Mouse (Mus musculus) heart, embryonic 11.5 days (tissue): ENCODE results near the gene Kirrel3. TPM values are rescaled to one million over a fixed set of nuclear protein-coding genes. Genes with fewer than 3 reads are reported as not detected.

Experiments used
- ATAC-seq: fragments of 200-750 bp; cut with Nextera tagmentation; replicated peaks from 2 replicates; pipeline ENCODE4 v1.8.0; 2017; ENCODE audit warnings: moderate library complexity; ENCODE audit not compliant: insufficient number of reproducible peaks, low FRiP score, low TSS enrichment
- H3K27ac ChIP-seq: fragments of 300-500 bp; sonication (generic); 2 replicates; pipeline ENCODE4 v1.5.1; 2014; ENCODE audit warnings: mild to moderate bottlenecking, low read depth, low read length
- H3K27me3 ChIP-seq: fragments of 300-500 bp; sonication (generic); 2 replicates; pipeline ENCODE4 v1.6.1; 2014; ENCODE audit warnings: mild to moderate bottlenecking, low read length, mixed read lengths; ENCODE audit not compliant: control insufficient read depth, insufficient read depth
- H3K36me3 ChIP-seq: fragments of 300-500 bp; sonication (generic); 2 replicates; pipeline ENCODE4 v1.6.1; 2014; ENCODE audit warnings: mild to moderate bottlenecking, low read length, moderate library complexity, mixed read lengths; ENCODE audit not compliant: control insufficient read depth, insufficient read depth
- H3K4me1 ChIP-seq: fragments of 300-500 bp; sonication (generic); 2 replicates; pipeline ENCODE4 v1.6.1; 2014; ENCODE audit warnings: low read length; ENCODE audit not compliant: control insufficient read depth, insufficient read depth
- H3K4me2 ChIP-seq: fragments of 300-500 bp; sonication (generic); 2 replicates; pipeline ENCODE4 v1.6.1; 2014; ENCODE audit warnings: mild to moderate bottlenecking, moderate library complexity
- H3K4me3 ChIP-seq: fragments of 300-500 bp; sonication (generic); 2 replicates; pipeline ENCODE4 v1.5.1; 2014; ENCODE audit warnings: low read depth, low read length
- H3K9ac ChIP-seq: fragments of 300-500 bp; sonication (generic); 2 replicates; pipeline ENCODE4 v1.6.1; 2014; ENCODE audit warnings: mild to moderate bottlenecking, low read depth, low read length, moderate library complexity
- H3K9me3 ChIP-seq: fragments of 300-500 bp; sonication (generic); replicated peaks from 2 replicates; pipeline ENCODE4 v1.6.1; 2016; ENCODE audit warnings: low read length; ENCODE audit not compliant: control insufficient read depth
- WGBS: fragments of 180-500 bp; shearing (Covaris S2); extraction: QIAGEN DNeasy Blood & Tissue Kit; methylation state at CpG from one replicate; pipeline ENCODE4 v1.1.7; 2014; ENCODE audit not compliant: insufficient replicate concordance; 5-methylcytosine and 5-hydroxymethylcytosine counted together
- polyA plus RNA-seq: library from polyadenylated mRNA; unstranded; fragments of >200 nt; fragmentation: Nextera tagmentation; extraction: Ambion mirVana; gene quantifications from 2 replicates; pipeline ENCODE4 v1.2.1, GENCODE M21; 2014

The Kirrel3 gene
- polyA plus RNA-seq, 1 experiment from 2014 or later, result 1.0 TPM

DNA sequence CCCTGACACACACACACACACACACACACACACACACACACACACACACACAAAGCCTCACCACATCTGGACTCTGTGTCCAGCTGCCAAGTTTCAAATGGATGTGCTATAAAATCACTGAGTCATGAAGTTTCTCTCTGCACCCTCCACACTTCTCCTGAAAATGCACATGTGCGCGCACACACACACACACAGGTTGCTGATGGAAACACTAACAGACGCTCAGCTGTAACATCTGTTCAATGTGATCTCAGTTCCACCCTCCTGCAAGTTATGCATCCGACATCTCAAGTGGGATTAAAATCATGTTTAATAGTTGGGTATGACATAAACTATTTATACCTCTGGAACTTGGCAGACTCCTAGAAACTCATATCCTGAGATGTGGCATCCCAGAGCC is 518.4 kb downstream of the Kirrel3 start:
- ATAC-seq, result no peak
- Histone ChIP-seq H3K4me2 (no peak overlapping the region), H3K36me3 (no peaks in the 10 kb centered on the region), H3K27me3 (peaks cover 2% of the 10 kb centered on the region; the same call in 1 of the 2 replicates), H3K4me3 (no peak overlapping the region), H3K9me3 (no peaks in the 10 kb centered on the region; the same call in 1 of the 2 replicates), H3K27ac (no peak overlapping the region), H3K9ac (no peak overlapping the region), H3K4me1 (no peaks in the 10 kb centered on the region)
- 88% methylated on average over 4 of the region's 4 CpGs for WGBS

- WGBS, result 75% methylated on average over 14 of the region's 14 CpGs
- no peak overlapping the region for H3K4me3 ChIP-seq
- H3K27me3 ChIP-seq, result peaks cover 3% of the 10 kb centered on the region; the same call in 1 of the 2 replicates
- H3K27ac ChIP-seq, result no peak overlapping the region
- no peaks in the 10 kb centered on the region for H3K36me3 ChIP-seq
- no peak overlapping the region for H3K9ac ChIP-seq
- no peak overlapping the region for H3K4me2 ChIP-seq
- ATAC-seq, result no peak
- no peaks in the 10 kb centered on the region for H3K4me1 ChIP-seq
- H3K9me3 ChIP-seq, result no peaks in the 10 kb centered on the region
Observed at GRCm38 (mm10) chr9:35007697-35008341, 522.1 kb downstream of the Kirrel3 start.

DNA sequence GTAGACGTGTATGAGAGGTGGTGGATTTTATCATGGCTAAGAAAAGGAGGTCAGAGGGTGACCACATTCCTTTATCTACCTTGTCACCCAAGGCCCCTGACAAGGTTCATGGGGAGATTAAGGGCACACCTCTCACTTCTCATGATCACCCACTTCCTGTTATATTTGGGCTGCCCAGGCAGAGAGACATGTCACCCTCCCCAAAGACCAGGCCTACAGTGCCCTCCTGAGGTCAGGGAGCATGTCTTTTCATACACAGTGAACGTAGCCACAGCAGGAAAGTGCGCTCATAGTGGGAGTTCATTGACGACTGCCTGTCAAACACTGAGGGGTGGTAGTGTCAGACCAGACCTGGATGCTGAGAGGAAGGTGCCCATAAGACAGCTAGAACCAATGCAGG is 531.1 kb downstream of the Kirrel3 start:
- Histone ChIP-seq H3K27ac (no peak overlapping the region), H3K4me3 (no peak overlapping the region), H3K4me2 (no peak overlapping the region), H3K36me3 (no peaks in the 10 kb centered on the region), H3K9ac (no peak overlapping the region), H3K27me3 (peaks cover 17% of the 10 kb centered on the region), H3K9me3 (no peaks in the 10 kb centered on the region), H3K4me1 (peaks cover 12% of the 10 kb centered on the region)
- ATAC-seq, result no peak
- 38% methylated on average over 4 of the region's 4 CpGs for WGBS

- no peaks in the 10 kb centered on the region for H3K36me3 ChIP-seq
- no peak for ATAC-seq
- peaks cover 12% of the 10 kb centered on the region for H3K4me1 ChIP-seq
- peaks cover 17% of the 10 kb centered on the region for H3K27me3 ChIP-seq
- H3K9ac ChIP-seq, result no peak overlapping the region
- peak overlapping the region; percentile 4; the same call in 1 of the 2 replicates for H3K4me3 ChIP-seq
- 6% methylated on average over 13 of the region's 13 CpGs for WGBS
- peak overlapping the region; percentile 48 for H3K4me2 ChIP-seq
- H3K9me3 ChIP-seq, result no peaks in the 10 kb centered on the region
- no peak overlapping the region for H3K27ac ChIP-seq
Observed at GRCm38 (mm10) chr9:35017563-35017962, 531.9 kb downstream of the Kirrel3 start.

GRCm38 (mm10) chr9:35018056-35018455 is 532.4 kb downstream of the Kirrel3 start:
- Histone ChIP-seq H3K4me3 (no peak overlapping the region; the same call in 1 of the 2 replicates), H3K4me1 (peaks cover 12% of the 10 kb centered on the region), H3K36me3 (no peaks in the 10 kb centered on the region), H3K27ac (no peak overlapping the region), H3K9ac (no peak overlapping the region), H3K4me2 (peak overlapping the region; percentile 48), H3K27me3 (peaks cover 17% of the 10 kb centered on the region), H3K9me3 (no peaks in the 10 kb centered on the region)
- ATAC-seq, result no peak
- WGBS, result 16% methylated on average over 5 of the region's 5 CpGs

GRCm38 (mm10) chr9:35019372-35019771 is 533.7 kb downstream of the Kirrel3 start:
- peaks cover 27% of the 10 kb centered on the region for H3K27me3 ChIP-seq
- H3K9ac ChIP-seq, result no peak overlapping the region
- no peak overlapping the region for H3K4me2 ChIP-seq
- H3K4me1 ChIP-seq, result peaks cover 12% of the 10 kb centered on the region
- H3K4me3 ChIP-seq, result no peak overlapping the region
- H3K9me3 ChIP-seq, result no peaks in the 10 kb centered on the region
- H3K36me3 ChIP-seq, result no peaks in the 10 kb centered on the region
- no peak overlapping the region for H3K27ac ChIP-seq
- WGBS, result 15% methylated on average over 3 of the region's 3 CpGs
- ATAC-seq, result no peak

DNA sequence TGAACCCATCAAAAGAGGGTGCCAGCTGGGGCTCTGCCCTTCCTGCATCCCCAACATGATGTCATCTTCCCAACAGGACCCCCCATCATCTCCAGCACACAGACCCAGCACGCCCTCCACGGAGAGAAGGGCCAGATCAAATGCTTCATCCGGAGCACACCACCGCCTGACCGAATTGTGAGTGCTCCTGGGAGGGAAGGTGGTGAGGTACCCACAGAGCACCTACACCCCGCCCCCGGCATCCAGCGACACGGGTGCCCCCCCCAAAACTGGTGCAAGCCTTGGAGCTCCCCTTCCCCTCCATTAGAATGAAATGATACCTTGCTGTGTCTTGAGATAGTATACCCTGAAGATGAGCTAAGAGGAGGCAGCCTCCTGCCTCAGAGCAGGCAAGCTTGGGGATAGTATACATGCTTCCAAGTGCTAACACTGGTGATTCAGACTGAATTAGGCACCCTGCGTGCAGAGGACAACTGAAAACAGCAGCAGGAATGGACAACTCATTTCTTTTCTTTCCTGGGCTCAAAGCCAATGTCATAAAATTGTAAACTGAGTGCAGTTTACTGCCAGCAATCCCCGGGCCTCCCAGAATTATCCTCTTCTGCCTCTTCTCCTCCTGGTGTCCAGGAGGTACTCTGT is 534.4 kb downstream of the Kirrel3 start:
- Histone ChIP-seq H3K4me1 (peaks cover 16% of the 10 kb centered on the region), H3K9ac (no peak overlapping the region), H3K27ac (no peak overlapping the region), H3K27me3 (peaks cover 25% of the 10 kb centered on the region), H3K4me3 (no peak overlapping the region), H3K4me2 (no peak overlapping the region), H3K36me3 (no peaks in the 10 kb centered on the region), H3K9me3 (no peaks in the 10 kb centered on the region)
- 52% methylated on average over 11 of the region's 11 CpGs for WGBS
- ATAC-seq, result no peak

DNA sequence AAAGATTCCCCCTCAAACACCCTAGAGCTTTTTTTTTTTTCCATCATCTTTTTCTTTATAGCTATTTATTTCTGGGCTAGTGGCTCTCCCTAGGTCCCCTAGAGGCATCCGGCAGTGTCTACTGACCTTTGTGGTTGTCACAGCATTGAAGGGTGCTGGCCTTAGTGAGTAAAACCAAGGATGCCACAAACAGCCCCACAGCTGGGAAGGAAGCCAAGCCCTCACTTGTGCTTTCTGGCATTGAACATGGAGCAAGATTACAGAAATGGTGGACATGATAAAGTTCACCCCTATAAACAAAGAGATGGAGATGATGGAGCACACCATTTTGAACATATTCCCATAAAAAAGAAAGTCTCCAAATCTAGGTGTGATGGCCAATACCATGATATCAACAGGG is 536.0 kb downstream of the Kirrel3 start:
- Histone ChIP-seq H3K27ac (no peak overlapping the region), H3K36me3 (no peaks in the 10 kb centered on the region), H3K4me2 (no peak overlapping the region), H3K4me1 (peaks cover 17% of the 10 kb centered on the region), H3K9ac (no peak overlapping the region), H3K4me3 (no peak overlapping the region), H3K9me3 (no peaks in the 10 kb centered on the region), H3K27me3 (peaks cover 25% of the 10 kb centered on the region)
- no peak for ATAC-seq
- 92% methylated on average over 1 of the region's 1 CpGs for WGBS
